In genomic region chr16:18393595-18393994, GRCm38 (mm10) we compare ENCODE assay signal across 8 mouse cellular contexts. TPM values are rescaled to one million over a fixed set of nuclear protein-coding genes. Genes with fewer than 3 reads are reported as not detected.
DNase-seq lines count a peak whose midpoint lies in the region; ATAC-seq and TF ChIP-seq lines count a peak whose summit lies in the region.

No protein-coding gene starts in this region.

- no peak for TF ChIP-seq POLR2A in heart, adult 2 months (IDR thresholded peaks at IDR 0.05; ENCODE audit: insufficient read depth, low read depth, low read length)

- intact Hi-C loops in heart, adult 2 months (cut with DNase I): loop anchor here (2.0 kb wide), 1 partner anchor 33 kb away; the partner anchor contains the start of genes Comt and Txnrd2
- intact Hi-C loops in heart, postnatal 36 days (cut with DNase I): loop anchor here (5.0 kb wide), 1 partner anchor 46 kb away; the partner anchor contains the start of genes Arvcf and Tango2

- no peak for TF ChIP-seq EP300 in heart, adult 2 months (IDR thresholded peaks at IDR 0.05; ENCODE audit: insufficient read depth, low read depth, low read length)

- TF ChIP-seq CTCF in heart, adult 2 months (IDR thresholded peaks at IDR 0.05): no peak
- TF ChIP-seq CTCF in G1E (IDR thresholded peaks at IDR 0.05; ENCODE audit: low read depth, low read length): no peak

- no peaks in the 10 kb centered on the region for H3K36me3 ChIP-seq in heart, adult 2 months (ENCODE audit: control insufficient read depth, insufficient read depth, low read length)
- H3K36me3 ChIP-seq in G1E (replicated peaks): peaks cover 48% of the 10 kb centered on the region
- no peaks in the 10 kb centered on the region for H3K36me3 ChIP-seq in liver, embryonic 16.5 days (ENCODE audit: control insufficient read depth, insufficient read depth)

- H3K79me2 ChIP-seq in heart, adult 2 months (replicated peaks; ENCODE audit: control insufficient read depth, insufficient read depth, low read length): no peaks in the 10 kb centered on the region

- ATAC-seq in G1E (ENCODE audit: extremely low read depth, insufficient number of reproducible peaks, low FRiP score, poor library complexity, severe bottlenecking): no peak
- no peak for ATAC-seq in liver, embryonic 16.5 days (ENCODE audit: low read depth)
- no peak for ATAC-seq in CD4-positive, CD25-positive, alpha-beta regulatory T cell, adult 4 months

- H3K27me3 ChIP-seq in heart, adult 2 months (ENCODE audit: control insufficient read depth, insufficient read depth, low read length): no peaks in the 10 kb centered on the region
- no peaks in the 10 kb centered on the region for H3K27me3 ChIP-seq in G1E (ENCODE audit: insufficient read depth, low read length)
- no peaks in the 10 kb centered on the region for H3K27me3 ChIP-seq in liver, embryonic 16.5 days (ENCODE audit: control insufficient read depth, insufficient read depth, low read depth, low read length)

- peak overlapping the region; percentile 85; the same call in 1 of the 2 replicates for H3K4me3 ChIP-seq in heart, adult 2 months
- H3K4me3 ChIP-seq in G1E (ENCODE audit: low read depth, low read length): peak overlapping the region; percentile 82
- peak overlapping the region; percentile 78 for H3K4me3 ChIP-seq in liver, embryonic 16.5 days (ENCODE audit: low read depth, low read length)

- H3K27ac ChIP-seq in heart, adult 2 months: peak overlapping the region; percentile 86
- H3K27ac ChIP-seq in liver, embryonic 16.5 days (ENCODE audit: low read length): no peak overlapping the region

- H3K9me3 ChIP-seq in G1E (replicated peaks): no peaks in the 10 kb centered on the region
- H3K9me3 ChIP-seq in liver, embryonic 16.5 days (replicated peaks; ENCODE audit: control insufficient read depth, low read length): no peaks in the 10 kb centered on the region

- WGBS in heart, adult 2 months: 77% methylated on average over 5 of the region's 5 CpGs
- 36% methylated on average over 5 of the region's 5 CpGs for WGBS in liver, embryonic 16.5 days (ENCODE audit: insufficient replicate concordance)

- DNase-seq in heart, adult 2 months: no peak
- DNase-seq in heart, postnatal 36 days: no peak
- DNase-seq in G1E (ENCODE audit: low spot score): no peak
- peak; percentile 6 for DNase-seq in heart, postnatal 4 days
- no peak for DNase-seq in MN1 (ENCODE audit: low spot score)
- DNase-seq in layer of hippocampus, postnatal 25 days (ENCODE audit: extremely low spot score in 1 of 2, low spot score in 1 of 2): no peak

- H3K4me1 ChIP-seq in heart, adult 2 months (ENCODE audit: control insufficient read depth, insufficient read depth, low read length): peaks cover 13% of the 10 kb centered on the region
- H3K4me1 ChIP-seq in G1E (ENCODE audit: insufficient read depth, low read depth, low read length): peaks cover 94% of the 10 kb centered on the region
- peaks cover 47% of the 10 kb centered on the region for H3K4me1 ChIP-seq in liver, embryonic 16.5 days (ENCODE audit: control insufficient read depth, low read depth, low read length)

- peak overlapping the region; percentile 93 for H3K4me2 ChIP-seq in liver, embryonic 16.5 days (ENCODE audit: low read depth, low read length)

- H3K9ac ChIP-seq in heart, adult 2 months (ENCODE audit: low read depth, low read length): no peak overlapping the region
- H3K9ac ChIP-seq in liver, embryonic 16.5 days (ENCODE audit: low read depth, low read length): peak overlapping the region; percentile 77

RNA-seq across cellular contexts. Expression of gene Txnrd2, which starts 32.6 kb away (rescaled TPM):
- 10 to 100 TPM; 37.6 to 39.7 TPM for total RNA-seq in heart, adult 2 months (2021)
- 35.1 and 36.1 TPM in 2 replicates for polyA plus RNA-seq in heart, adult 2 months (2012; rRNA removed)
- 10 to 100 TPM; 41.0 to 42.8 TPM for total RNA-seq in heart, postnatal 36 days (2021)
- 25.3 and 50.3 TPM in 2 replicates for total RNA-seq in G1E (2014; fragmentation: Nextera tagmentation)
- total RNA-seq in G1E (2017): 12.8 and 18.3 TPM in 2 replicates
- 16.4 and 18.5 TPM in 2 replicates for polyA plus RNA-seq in G1E (2012)
- 10 to 100 TPM; 26.7 to 29.0 TPM for total RNA-seq in heart, postnatal 4 days (2021)
- polyA plus RNA-seq in liver, embryonic 16.5 days (2015; fragmentation: Nextera tagmentation; extraction: Ambion mirVana): 98.3 and 106 TPM in 2 replicates
- total RNA-seq in layer of hippocampus, postnatal 25 days (2021): 10 to 100 TPM; 19.1 to 21.8 TPM
- 10 to 100 TPM; 21.7 to 26.7 TPM for polyA plus RNA-seq in CD4-positive, CD25-positive, alpha-beta regulatory T cell, adult 4 months (2017; shearing (Covaris generic))

RNA-seq across cellular contexts. Expression of gene Comt, which starts 33.1 kb away (rescaled TPM):
- total RNA-seq in heart, adult 2 months (2021): 100 to 1,000 TPM; 139 to 150 TPM
- 208 and 236 TPM in 2 replicates for polyA plus RNA-seq in heart, adult 2 months (2012; rRNA removed)
- 100 to 1,000 TPM; 130 to 150 TPM for total RNA-seq in heart, postnatal 36 days (2021)
- total RNA-seq in G1E (2014; fragmentation: Nextera tagmentation) (51.1 and 59.0 TPM in 2 replicates), G1E (2017) (36.7 and 53.7 TPM in 2 replicates)
- polyA plus RNA-seq in G1E (2012): 25.2 and 47.5 TPM in 2 replicates
- 100 to 1,000 TPM; 116 to 122 TPM for total RNA-seq in heart, postnatal 4 days (2021)
- 85.1 and 86.9 TPM in 2 replicates for polyA plus RNA-seq in liver, embryonic 16.5 days (2015; fragmentation: Nextera tagmentation; extraction: Ambion mirVana)
- 10 to 100 TPM; 71.8 to 81.3 TPM for total RNA-seq in layer of hippocampus, postnatal 25 days (2021)
- 10 to 100 TPM; 62.0 to 65.2 TPM for polyA plus RNA-seq in CD4-positive, CD25-positive, alpha-beta regulatory T cell, adult 4 months (2017; shearing (Covaris generic))

RNA-seq across cellular contexts. Expression of gene Arvcf, which starts 45.6 kb away (rescaled TPM):
- 10 to 100 TPM; 14.4 to 16.4 TPM for total RNA-seq in heart, adult 2 months (2021)
- 13.9 and 17.0 TPM in 2 replicates for polyA plus RNA-seq in heart, adult 2 months (2012; rRNA removed)
- 10 to 100 TPM; 21.1 to 25.6 TPM for total RNA-seq in heart, postnatal 36 days (2021)
- total RNA-seq in G1E (2014; fragmentation: Nextera tagmentation): 53.7 and 64.0 TPM in 2 replicates
- 188 and 239 TPM in 2 replicates for total RNA-seq in G1E (2017)
- polyA plus RNA-seq in G1E (2012): 137 and 154 TPM in 2 replicates
- 10 to 100 TPM; 43.5 to 44.2 TPM for total RNA-seq in heart, postnatal 4 days (2021)
- 8.3 and 8.6 TPM in 2 replicates for polyA plus RNA-seq in liver, embryonic 16.5 days (2015; fragmentation: Nextera tagmentation; extraction: Ambion mirVana)
- total RNA-seq in layer of hippocampus, postnatal 25 days (2021): 10 to 100 TPM; 39.5 to 45.7 TPM
- under 1 TPM in 1 of 2 experiments, not detected in 1; 0.91 TPM for polyA plus RNA-seq in CD4-positive, CD25-positive, alpha-beta regulatory T cell, adult 4 months (2017; shearing (Covaris generic))

RNA-seq across cellular contexts. Expression of gene Tango2, which starts 45.7 kb away (rescaled TPM):
- total RNA-seq in heart, adult 2 months (2021): 100 to 1,000 TPM; 173 to 181 TPM
- polyA plus RNA-seq in heart, adult 2 months (2012; rRNA removed): 283 and 382 TPM in 2 replicates
- total RNA-seq in heart, postnatal 36 days (2021): 100 to 1,000 TPM; 152 to 177 TPM
- total RNA-seq in G1E (2014; fragmentation: Nextera tagmentation) (87.0 and 88.7 TPM in 2 replicates), G1E (2017) (40.7 and 47.9 TPM in 2 replicates)
- 37.3 and 42.8 TPM in 2 replicates for polyA plus RNA-seq in G1E (2012)
- 10 to 100 TPM; 47.0 to 48.8 TPM for total RNA-seq in heart, postnatal 4 days (2021)
- polyA plus RNA-seq in liver, embryonic 16.5 days (2015; fragmentation: Nextera tagmentation; extraction: Ambion mirVana): 52.1 and 54.7 TPM in 2 replicates
- total RNA-seq in layer of hippocampus, postnatal 25 days (2021): 100 to 1,000 TPM; 115 to 121 TPM
- polyA plus RNA-seq in CD4-positive, CD25-positive, alpha-beta regulatory T cell, adult 4 months (2017; shearing (Covaris generic)): 10 to 100 TPM; 71.4 to 94.5 TPM
